In genomic region chr2:9873757-9874156, GRCm38 (mm10) we compare ENCODE assay signal across 15 mouse cellular contexts. TPM values are rescaled to one million over a fixed set of nuclear protein-coding genes. Genes with fewer than 3 reads are reported as not detected.
DNase-seq lines count a peak whose midpoint lies in the region; ATAC-seq and TF ChIP-seq lines count a peak whose summit lies in the region.
"Had no signal": no experiment of that assay in that cellular context is flagged by ENCODE, and none has a peak within 500 bp of the region (broad histone marks: within the 10 kb centered on the region; RNA-seq: fewer than 3 reads in every experiment).

No protein-coding gene starts in this region.

- no peaks in the 10 kb centered on the region for H3K9me3 ChIP-seq in heart, embryonic 10.5 days
- no peaks in the 10 kb centered on the region for H3K9me3 ChIP-seq in liver, embryonic 16.5 days (replicated peaks; ENCODE audit: control insufficient read depth, low read length)
- H3K9me3 ChIP-seq in hindbrain, embryonic 14.5 days (ENCODE audit: control insufficient read depth, low read length): no peaks in the 10 kb centered on the region
- H3K9me3 ChIP-seq in midbrain, embryonic 16.5 days (replicated peaks; ENCODE audit: control insufficient read depth, low read length, poor library complexity, severe bottlenecking): no peaks in the 10 kb centered on the region
- H3K9me3 ChIP-seq: G1E; liver, embryonic 15.5 days had no signal

- H3K9ac ChIP-seq in heart, adult 2 months (ENCODE audit: low read depth, low read length): no peak overlapping the region
- H3K9ac ChIP-seq in liver, embryonic 16.5 days (ENCODE audit: low read depth, low read length): no peak overlapping the region
- peak overlapping the region; percentile 37 for H3K9ac ChIP-seq in hindbrain, embryonic 14.5 days
- peak overlapping the region; percentile 50 for H3K9ac ChIP-seq in midbrain, embryonic 16.5 days (ENCODE audit: low read depth, low read length)
- H3K9ac ChIP-seq: liver, embryonic 15.5 days had no signal

- no peak overlapping the region for H3K27ac ChIP-seq in heart, embryonic 10.5 days
- no peak overlapping the region for H3K27ac ChIP-seq in heart, adult 2 months
- no peak overlapping the region for H3K27ac ChIP-seq in liver, embryonic 16.5 days (ENCODE audit: low read length)
- peak overlapping the region; percentile 51 for H3K27ac ChIP-seq in hindbrain, embryonic 14.5 days
- H3K27ac ChIP-seq in midbrain, embryonic 16.5 days (ENCODE audit: low read length): peak overlapping the region; percentile 81
- H3K27ac ChIP-seq: liver, embryonic 15.5 days had no signal

- H3K4me2 ChIP-seq in liver, embryonic 16.5 days (ENCODE audit: low read depth, low read length): no peak overlapping the region
- H3K4me2 ChIP-seq in hindbrain, embryonic 14.5 days (replicated peaks): peak overlapping the region; percentile 53
- peak overlapping the region; percentile 68 for H3K4me2 ChIP-seq in midbrain, embryonic 16.5 days (ENCODE audit: low read length)
- H3K4me2 ChIP-seq: liver, embryonic 15.5 days had no signal

- WGBS in heart, embryonic 10.5 days: 32% methylated on average over 2 of the region's 2 CpGs
- 78% methylated on average over 2 of the region's 2 CpGs for WGBS in heart, adult 2 months
- WGBS in liver, embryonic 16.5 days (ENCODE audit: insufficient replicate concordance): 48% methylated on average over 2 of the region's 2 CpGs
- WGBS in hindbrain, embryonic 14.5 days: 11% methylated on average over 2 of the region's 2 CpGs
- 18% methylated on average over 2 of the region's 2 CpGs for WGBS in midbrain, embryonic 16.5 days

- peaks cover 48% of the 10 kb centered on the region for H3K4me1 ChIP-seq in heart, embryonic 10.5 days
- no peaks in the 10 kb centered on the region for H3K4me1 ChIP-seq in heart, adult 2 months (ENCODE audit: control insufficient read depth, insufficient read depth, low read length)
- H3K4me1 ChIP-seq in liver, embryonic 16.5 days (ENCODE audit: control insufficient read depth, low read depth, low read length): no peaks in the 10 kb centered on the region; the same call in none of the 2 replicates
- peaks cover 5% of the 10 kb centered on the region; the same call in 1 of the 2 replicates for H3K4me1 ChIP-seq in hindbrain, embryonic 14.5 days (replicated peaks; ENCODE audit: control insufficient read depth, insufficient read depth, low read length)
- peaks cover 10% of the 10 kb centered on the region; the same call in 1 of the 2 replicates for H3K4me1 ChIP-seq in midbrain, embryonic 16.5 days (ENCODE audit: control insufficient read depth, insufficient read depth, low read length)

- intact Hi-C loops in heart, adult 2 months (cut with DNase I): no loop called here

- no peak for TF ChIP-seq POLR2A in heart, adult 2 months (IDR thresholded peaks at IDR 0.05; ENCODE audit: insufficient read depth, low read depth, low read length)

- no peak for TF ChIP-seq CTCF in heart, adult 2 months (IDR thresholded peaks at IDR 0.05)

- no peaks in the 10 kb centered on the region for H3K79me2 ChIP-seq in heart, adult 2 months (replicated peaks; ENCODE audit: control insufficient read depth, insufficient read depth, low read length)

- H3K4me3 ChIP-seq in heart, embryonic 10.5 days: peak overlapping the region; percentile 71; the same call in 1 of the 2 replicates
- no peak overlapping the region for H3K4me3 ChIP-seq in heart, adult 2 months
- H3K4me3 ChIP-seq in liver, embryonic 16.5 days (ENCODE audit: low read depth, low read length): no peak overlapping the region
- peak overlapping the region; percentile 30 for H3K4me3 ChIP-seq in hindbrain, embryonic 14.5 days (replicated peaks; ENCODE audit: low read length)
- H3K4me3 ChIP-seq in midbrain, embryonic 16.5 days (ENCODE audit: low read depth, low read length): peak overlapping the region; percentile 47
- H3K4me3 ChIP-seq: liver, embryonic 15.5 days had no signal

- peak; percentile 46; the same call in 1 of the 2 replicates for ATAC-seq in liver, embryonic 16.5 days (ENCODE audit: low read depth)
- no peak for ATAC-seq in hindbrain, embryonic 14.5 days (ENCODE audit: low FRiP score)
- ATAC-seq in midbrain, embryonic 16.5 days: no peak

- no peak for DNase-seq in heart, embryonic 10.5 days (ENCODE audit: low spot score)
- DNase-seq in heart, adult 2 months: no peak
- no peak for DNase-seq in liver
- DNase-seq in hindbrain, embryonic 14.5 days (ENCODE audit: low spot score): no peak
- DNase-seq in cerebellum, adult 11-12 months: no peak
- DNase-seq in left cerebral cortex, adult 11 months (ENCODE audit: low spot score): no peak
- DNase-seq: cerebellum, adult 2 months; heart, postnatal 10 days; kidney, postnatal 36 days; right cerebral cortex, adult 18-20 months had no signal

- TF ChIP-seq EP300 in heart, adult 2 months (IDR thresholded peaks at IDR 0.05; ENCODE audit: insufficient read depth, low read depth, low read length): no peak

- H3K36me3 ChIP-seq in heart, embryonic 10.5 days: 0 out of 2 replicates have a peak, but pooled peaks cover 6% of the 10 kb centered on the region
- no peaks in the 10 kb centered on the region for H3K36me3 ChIP-seq in heart, adult 2 months (ENCODE audit: control insufficient read depth, insufficient read depth, low read length)
- H3K36me3 ChIP-seq in liver, embryonic 16.5 days (ENCODE audit: control insufficient read depth, insufficient read depth): no peaks in the 10 kb centered on the region
- no peaks in the 10 kb centered on the region for H3K36me3 ChIP-seq in hindbrain, embryonic 14.5 days (replicated peaks; ENCODE audit: control insufficient read depth, insufficient read depth)
- no peaks in the 10 kb centered on the region for H3K36me3 ChIP-seq in midbrain, embryonic 16.5 days (ENCODE audit: control insufficient read depth, insufficient read depth, low read length)
- H3K36me3 ChIP-seq: liver, embryonic 15.5 days had no signal

- H3K27me3 ChIP-seq in heart, embryonic 10.5 days (ENCODE audit: insufficient read depth, poor library complexity, severe bottlenecking): peaks cover 81% of the 10 kb centered on the region
- peaks cover 9% of the 10 kb centered on the region for H3K27me3 ChIP-seq in heart, adult 2 months (ENCODE audit: control insufficient read depth, insufficient read depth, low read length)
- peaks cover 58% of the 10 kb centered on the region for H3K27me3 ChIP-seq in liver, embryonic 16.5 days (ENCODE audit: control insufficient read depth, insufficient read depth, low read depth, low read length)
- H3K27me3 ChIP-seq in hindbrain, embryonic 14.5 days (ENCODE audit: control insufficient read depth, insufficient read depth, low read length): peaks cover 86% of the 10 kb centered on the region
- peaks cover 30% of the 10 kb centered on the region for H3K27me3 ChIP-seq in midbrain, embryonic 16.5 days (ENCODE audit: control insufficient read depth, insufficient read depth, low read depth, low read length)

RNA-seq across cellular contexts. Expression of gene 4930412O13Rik, which starts 7.3 kb away (rescaled TPM):
- polyA plus RNA-seq in heart, embryonic 10.5 days (2016; fragmentation: Nextera tagmentation; extraction: Ambion mirVana): 1.1 and 2.6 TPM in 2 replicates
- total RNA-seq in heart, adult 2 months (2021): not detected
- not detected in 2 replicates for polyA plus RNA-seq in heart, adult 2 months (2012; rRNA removed)
- polyA plus RNA-seq in liver, embryonic 16.5 days (2015; fragmentation: Nextera tagmentation; extraction: Ambion mirVana): not detected in 2 replicates
- 0.36 and 0.52 TPM in 2 replicates for polyA plus RNA-seq in hindbrain, embryonic 14.5 days (2014; fragmentation: Nextera tagmentation; extraction: Ambion mirVana)
- 1.1 and 1.6 TPM in 2 replicates for polyA plus RNA-seq in midbrain, embryonic 16.5 days (2015; fragmentation: Nextera tagmentation; extraction: Ambion mirVana)
- total RNA-seq: G1E; heart, postnatal 10 days had no signal
- polyA plus RNA-seq: cerebellum, adult 2 months; G1E; neural tube, embryonic 11.5 days had no signal

RNA-seq across cellular contexts. Expression of gene 9230102O04Rik, which starts 15.6 kb away (rescaled TPM):
- 0.76 TPM in 1 of 2 replicates, not detected in the other for polyA plus RNA-seq in heart, embryonic 10.5 days (2016; fragmentation: Nextera tagmentation; extraction: Ambion mirVana)
- total RNA-seq in heart, adult 2 months (2021): not detected
- polyA plus RNA-seq in heart, adult 2 months (2012; rRNA removed): not detected in 2 replicates
- polyA plus RNA-seq in liver, embryonic 16.5 days (2015; fragmentation: Nextera tagmentation; extraction: Ambion mirVana): not detected in 2 replicates
- polyA plus RNA-seq in hindbrain, embryonic 14.5 days (2014; fragmentation: Nextera tagmentation; extraction: Ambion mirVana): 1.1 and 1.2 TPM in 2 replicates
- polyA plus RNA-seq in midbrain, embryonic 16.5 days (2015; fragmentation: Nextera tagmentation; extraction: Ambion mirVana): 2.3 and 4.0 TPM in 2 replicates
- total RNA-seq: heart, postnatal 10 days had no signal
- polyA plus RNA-seq: cerebellum, adult 2 months; liver, embryonic 15.5 days; neural tube, embryonic 11.5 days had no signal

RNA-seq across cellular contexts. Expression of gene Gata3, which starts 16.1 kb away (rescaled TPM):
- polyA plus RNA-seq in heart, embryonic 10.5 days (2016; fragmentation: Nextera tagmentation; extraction: Ambion mirVana): 9.1 and 21.7 TPM in 2 replicates
- total RNA-seq in heart, adult 2 months (2021): under 1 TPM; 0.59 to 0.91 TPM
- polyA plus RNA-seq in heart, adult 2 months (2012; rRNA removed): 0.32 and 0.57 TPM in 2 replicates
- 0.97 and 1.1 TPM in 2 replicates for polyA plus RNA-seq in liver, embryonic 16.5 days (2015; fragmentation: Nextera tagmentation; extraction: Ambion mirVana)
- polyA plus RNA-seq in hindbrain, embryonic 14.5 days (2014; fragmentation: Nextera tagmentation; extraction: Ambion mirVana): 28.2 and 29.0 TPM in 2 replicates
- 84.5 and 92.5 TPM in 2 replicates for polyA plus RNA-seq in midbrain, embryonic 16.5 days (2015; fragmentation: Nextera tagmentation; extraction: Ambion mirVana)

Comparison
In these comparisons a context has a peak if more than half of its experiments do, and no peak if none do; other contexts are left out.
1. H3K4me3 ChIP-seq: peak in heart, embryonic 10.5 days (single experiment), hindbrain, embryonic 14.5 days (single experiment) and midbrain, embryonic 16.5 days (single experiment); none in heart, adult 2 months (single experiment) and liver, embryonic 16.5 days (single experiment).
2. H3K27ac ChIP-seq: peak in hindbrain, embryonic 14.5 days (single experiment) and midbrain, embryonic 16.5 days (single experiment); none in heart, embryonic 10.5 days (single experiment), heart, adult 2 months (single experiment) and liver, embryonic 16.5 days (single experiment).
3. H3K9ac ChIP-seq: peak in hindbrain, embryonic 14.5 days (single experiment) and midbrain, embryonic 16.5 days (single experiment); none in heart, adult 2 months (single experiment) and liver, embryonic 16.5 days (single experiment).